Mouse (Mus musculus) lung, embryonic 16.5 days (tissue): ENCODE results near the gene Fam189a2. TPM values are rescaled to one million over a fixed set of nuclear protein-coding genes. Genes with fewer than 3 reads are reported as not detected.

ENCODE experiments used
- ATAC-seq: fragments of 200-750 bp; cut with Nextera tagmentation; 2 replicates; pipeline ENCODE4 v1.8.0; 2017; ENCODE audit warnings: low read depth, mild to moderate bottlenecking, moderate library complexity
- H3K27ac ChIP-seq: fragments of 300-500 bp; sonication (generic); 2 replicates; pipeline ENCODE4 v1.5.1; 2014; ENCODE audit warnings: mild to moderate bottlenecking, control low read depth, low read length
- H3K27me3 ChIP-seq: fragments of 300-500 bp; sonication (generic); 2 replicates; pipeline ENCODE4 v1.6.1; 2014; ENCODE audit warnings: low read depth, low read length, mixed read lengths; ENCODE audit not compliant: control insufficient read depth, insufficient read depth
- H3K36me3 ChIP-seq: fragments of 300-500 bp; sonication (generic); 2 replicates; pipeline ENCODE4 v1.6.1; 2014; ENCODE audit warnings: low read length; ENCODE audit not compliant: control insufficient read depth, insufficient read depth
- H3K4me1 ChIP-seq: fragments of 300-500 bp; sonication (generic); replicated peaks from 2 replicates; pipeline ENCODE4 v1.6.1; 2014; ENCODE audit warnings: low read length, mixed read lengths; ENCODE audit not compliant: control insufficient read depth, insufficient read depth
- H3K4me2 ChIP-seq: fragments of 300-500 bp; sonication (generic); 2 replicates; pipeline ENCODE4 v1.6.1; 2014; ENCODE audit warnings: low read depth, low read length, control low read depth
- H3K4me3 ChIP-seq: fragments of 300-500 bp; sonication (generic); 2 replicates; pipeline ENCODE4 v1.5.1; 2014; ENCODE audit warnings: mild to moderate bottlenecking, low read length, control low read depth
- H3K9ac ChIP-seq: fragments of 300-500 bp; sonication (generic); 2 replicates; pipeline ENCODE4 v1.6.1; 2014; ENCODE audit warnings: low read length, control low read depth
- H3K9me3 ChIP-seq: fragments of 300-500 bp; sonication (generic); 2 replicates; pipeline ENCODE4 v1.6.1; 2016; ENCODE audit warnings: low read length; ENCODE audit not compliant: control insufficient read depth
- WGBS: fragments of 180-500 bp; shearing (Covaris S2); extraction: QIAGEN DNeasy Blood & Tissue Kit; methylation state at CpG from one replicate; pipeline ENCODE4 v1.1.7; 2014; 5-methylcytosine and 5-hydroxymethylcytosine counted together
- polyA plus RNA-seq: library from polyadenylated mRNA; unstranded; fragments of >200 nt; fragmentation: Nextera tagmentation; extraction: Ambion mirVana; gene quantifications from 2 replicates; pipeline ENCODE4 v1.2.1, GENCODE M21; 2015

Fam189a2 gene
- polyA plus RNA-seq, 1 experiment from 2014 or later = 1.6 TPM

DNA sequence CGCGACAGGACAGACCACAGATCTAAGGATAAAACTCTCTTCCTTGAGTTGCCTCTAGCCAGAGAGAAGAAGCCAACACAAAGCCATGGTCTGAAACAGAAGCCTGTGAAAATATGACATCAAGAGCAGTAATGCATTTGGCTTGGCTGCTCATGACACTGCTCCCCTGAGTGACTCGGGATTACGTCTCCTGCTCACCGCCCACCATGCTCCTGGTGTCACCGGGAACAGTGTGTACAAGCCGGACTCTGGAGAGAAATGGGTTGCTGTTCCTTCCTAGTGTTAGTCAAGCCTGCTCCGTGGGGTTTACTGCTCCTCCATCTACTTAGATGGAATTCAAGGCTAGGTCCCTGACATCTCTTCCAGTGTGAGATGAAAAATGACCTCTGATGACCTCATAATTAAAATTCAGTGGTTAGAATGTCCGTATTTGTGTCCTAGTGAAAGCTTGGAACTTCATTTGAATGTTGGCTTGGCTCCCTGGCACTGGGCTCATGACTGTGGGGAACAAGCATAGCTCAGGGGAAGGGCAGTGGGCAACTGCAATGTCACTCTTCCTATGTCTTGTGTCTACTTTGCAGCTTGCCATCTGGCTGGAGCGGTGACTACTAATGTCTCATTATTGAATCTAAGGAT is 23.7 kb downstream of the Fam189a2 start:
- Histone ChIP-seq H3K9me3 (no peaks in the 10 kb centered on the region), H3K9ac (no peak overlapping the region), H3K4me2 (no peak overlapping the region), H3K4me1 (peaks cover 9% of the 10 kb centered on the region; the same call in 1 of the 2 replicates), H3K27ac (peak overlapping the region; percentile 63), H3K4me3 (no peak overlapping the region), H3K36me3 (no peaks in the 10 kb centered on the region), H3K27me3 (no peaks in the 10 kb centered on the region)
- ATAC-seq = no peak
- WGBS = 83% methylated on average over 10 of the region's 10 CpGs

DNA sequence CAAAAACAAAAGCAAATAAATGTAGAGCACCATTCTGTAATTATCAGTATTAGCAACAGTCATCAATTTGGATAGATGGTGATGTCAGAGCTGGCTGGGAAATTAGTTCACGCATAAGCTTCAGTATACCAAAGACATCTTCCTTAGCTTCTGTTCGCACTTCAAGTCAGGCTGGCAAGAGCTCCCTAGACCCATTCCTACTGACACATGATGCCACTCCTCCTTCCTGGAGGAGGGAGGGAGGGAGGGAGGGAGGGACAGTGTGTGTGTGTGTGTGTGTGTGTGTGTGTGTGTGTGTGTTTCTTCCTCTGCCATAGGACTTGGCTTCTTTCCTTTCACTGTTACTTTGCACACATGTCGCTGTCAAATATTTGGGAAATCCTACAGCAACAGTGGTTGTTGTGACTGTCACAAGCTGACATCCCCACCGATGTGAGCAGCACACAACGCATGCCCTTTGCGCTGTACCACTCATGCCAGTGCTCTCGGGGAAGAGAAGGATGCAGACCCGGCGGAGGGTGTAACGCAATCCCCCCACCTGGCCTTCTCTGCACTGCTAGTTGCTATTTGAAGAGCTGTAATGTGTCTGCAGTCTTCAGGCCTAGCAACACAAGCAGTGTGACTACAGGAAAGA is 34.9 kb downstream of the Fam189a2 start:
- no peak for ATAC-seq
- no peaks in the 10 kb centered on the region for H3K36me3 ChIP-seq
- no peaks in the 10 kb centered on the region for H3K27me3 ChIP-seq
- H3K9ac ChIP-seq = no peak overlapping the region
- 73% methylated on average over 10 of the region's 10 CpGs for WGBS
- no peaks in the 10 kb centered on the region; the same call in 1 of the 2 replicates for H3K4me1 ChIP-seq
- H3K4me3 ChIP-seq = no peak overlapping the region
- H3K9me3 ChIP-seq = no peaks in the 10 kb centered on the region
- no peak overlapping the region for H3K4me2 ChIP-seq
- no peak overlapping the region for H3K27ac ChIP-seq

DNA sequence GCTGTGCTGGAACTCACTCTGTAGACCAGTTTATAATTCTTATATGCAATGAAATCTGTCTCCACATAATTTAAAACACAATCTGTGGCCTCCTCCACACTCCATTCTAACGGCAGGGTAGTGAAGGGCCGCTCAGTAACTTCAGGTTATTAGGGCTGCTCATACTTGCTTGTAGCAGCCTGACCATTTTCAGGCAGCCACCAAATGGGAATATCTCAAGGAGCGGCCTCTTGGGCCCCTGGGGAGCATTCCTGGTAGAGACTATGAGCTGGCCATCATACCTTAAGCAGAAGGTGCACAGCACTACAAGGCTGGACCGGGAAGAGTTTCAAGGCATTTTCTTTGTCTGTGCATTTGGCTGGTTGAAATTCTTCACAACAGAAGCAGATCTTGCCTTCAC is 42.7 kb downstream of the Fam189a2 start:
- Histone ChIP-seq H3K4me3 (no peak overlapping the region), H3K9ac (no peak overlapping the region), H3K27me3 (no peaks in the 10 kb centered on the region), H3K4me2 (no peak overlapping the region), H3K27ac (no peak overlapping the region), H3K9me3 (no peaks in the 10 kb centered on the region), H3K4me1 (no peaks in the 10 kb centered on the region), H3K36me3 (no peaks in the 10 kb centered on the region)
- WGBS = 81% methylated on average over 4 of the region's 4 CpGs
- ATAC-seq = no peak

DNA sequence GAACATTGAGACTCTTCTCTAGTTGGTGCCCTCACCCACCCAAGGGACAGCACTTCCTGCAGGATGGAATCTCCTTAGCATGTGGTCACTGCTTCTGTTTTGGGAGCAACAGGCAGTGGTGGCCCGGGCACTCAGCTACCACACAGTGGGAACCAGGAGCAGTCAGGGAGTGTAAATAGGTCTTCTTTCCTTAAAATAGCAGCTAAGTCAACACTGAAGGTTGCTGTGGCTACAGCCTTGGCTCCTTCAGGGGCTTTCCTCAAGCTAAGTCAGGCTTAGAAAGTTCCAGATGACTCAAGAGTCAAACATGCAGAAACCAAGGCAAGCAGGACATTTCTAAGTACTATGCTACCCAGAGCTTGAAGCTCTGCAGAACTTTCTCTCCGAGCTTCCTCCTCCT is 43.5 kb downstream of the Fam189a2 start:
- Histone ChIP-seq H3K36me3 (no peaks in the 10 kb centered on the region), H3K27ac (no peak overlapping the region), H3K27me3 (no peaks in the 10 kb centered on the region), H3K9me3 (no peaks in the 10 kb centered on the region), H3K9ac (no peak overlapping the region), H3K4me1 (no peaks in the 10 kb centered on the region), H3K4me3 (no peak overlapping the region), H3K4me2 (no peak overlapping the region)
- no peak for ATAC-seq
- WGBS = 46% methylated on average over 2 of the region's 2 CpGs

DNA sequence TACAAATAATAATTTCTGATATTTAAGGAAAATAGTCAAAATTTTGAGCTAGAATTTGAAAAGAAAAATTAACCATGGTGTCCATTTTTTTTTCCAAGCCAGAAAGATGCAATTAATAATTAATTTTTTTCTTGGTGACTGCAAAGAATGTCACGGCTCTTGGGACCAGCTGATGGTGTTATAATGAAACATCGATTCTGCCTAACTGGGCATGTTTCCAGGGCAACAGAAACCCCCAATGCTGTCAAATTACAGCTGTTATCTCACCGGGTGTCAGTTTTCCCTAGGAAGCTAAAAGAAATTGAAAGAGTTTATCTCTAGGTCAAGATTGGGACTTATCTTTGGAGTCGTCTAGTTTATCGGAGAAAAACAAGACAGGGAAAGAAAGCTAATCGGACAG is 46.6 kb downstream of the Fam189a2 start:
- H3K36me3 ChIP-seq = no peaks in the 10 kb centered on the region
- WGBS = 28% methylated on average over 6 of the region's 6 CpGs

DNA sequence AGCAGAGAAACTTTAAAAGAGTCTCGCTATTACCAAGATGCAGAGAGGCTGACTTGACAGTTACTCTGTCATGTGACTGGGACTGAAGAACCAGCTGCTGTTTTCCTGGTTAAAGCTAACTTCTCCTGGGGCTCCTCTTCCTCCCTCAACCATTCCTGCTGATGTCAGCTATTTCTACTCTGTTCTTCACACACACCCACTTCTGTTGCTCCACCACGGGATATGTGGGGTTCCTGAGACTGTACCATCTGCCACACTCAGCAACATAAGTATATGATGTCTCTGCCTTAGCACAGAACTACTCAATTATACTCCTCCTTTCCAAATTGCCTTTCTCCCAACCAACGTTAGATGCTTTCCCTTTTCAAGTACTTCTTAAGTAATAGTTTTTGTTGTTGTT is 50.2 kb downstream of the Fam189a2 start:
- no peak overlapping the region for H3K9ac ChIP-seq
- no peak overlapping the region for H3K27ac ChIP-seq
- no peak overlapping the region for H3K4me2 ChIP-seq
- no peak for ATAC-seq
- 55% methylated on average over 3 of the region's 3 CpGs for WGBS
- no peaks in the 10 kb centered on the region for H3K9me3 ChIP-seq
- no peaks in the 10 kb centered on the region for H3K27me3 ChIP-seq
- no peaks in the 10 kb centered on the region for H3K4me1 ChIP-seq
- H3K36me3 ChIP-seq = no peaks in the 10 kb centered on the region
- H3K4me3 ChIP-seq = no peak overlapping the region

More for the DNA sequence above, 46.6 kb downstream of the Fam189a2 start:
- Histone ChIP-seq H3K4me2 (no peak overlapping the region), H3K4me1 (no peaks in the 10 kb centered on the region), H3K9me3 (no peaks in the 10 kb centered on the region), H3K4me3 (no peak overlapping the region), H3K27ac (no peak overlapping the region), H3K27me3 (no peaks in the 10 kb centered on the region), H3K9ac (no peak overlapping the region)
- ATAC-seq = no peak

DNA sequence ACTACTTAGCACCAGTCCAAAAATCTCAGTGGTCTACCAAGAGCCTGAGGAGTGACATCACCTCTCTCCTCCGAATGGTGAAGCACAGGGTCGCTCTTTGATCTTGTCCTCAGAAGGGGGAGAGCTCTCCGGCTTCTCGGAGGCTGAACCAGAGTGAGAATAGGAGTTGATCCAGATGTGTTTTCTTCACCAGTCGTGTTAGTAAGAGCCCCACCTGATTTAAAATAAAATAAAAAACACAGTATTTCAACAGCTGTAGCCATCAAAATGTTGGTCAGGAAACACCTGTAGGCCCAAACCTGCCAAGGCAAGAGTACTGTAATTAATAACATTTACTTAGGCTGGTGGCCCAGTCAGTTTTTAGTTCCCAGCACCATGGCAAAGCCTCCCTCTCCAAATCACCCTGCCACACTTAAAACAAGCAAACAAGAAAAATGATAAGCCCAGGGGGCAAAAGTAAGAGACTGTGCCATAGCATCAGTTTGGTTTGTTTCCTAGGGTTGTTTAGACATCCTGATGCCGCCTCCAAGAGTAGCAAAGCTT is 52.8 kb downstream of the Fam189a2 start:
- H3K9ac ChIP-seq = no peak overlapping the region
- no peak overlapping the region for H3K4me3 ChIP-seq
- H3K9me3 ChIP-seq = no peaks in the 10 kb centered on the region
- no peak overlapping the region for H3K27ac ChIP-seq
- H3K27me3 ChIP-seq = no peaks in the 10 kb centered on the region
- 56% methylated on average over 6 of the region's 6 CpGs for WGBS
- ATAC-seq = no peak
- H3K4me2 ChIP-seq = no peak overlapping the region
- peaks cover 7% of the 10 kb centered on the region for H3K4me1 ChIP-seq
- 0 out of 2 replicates have a peak, but pooled peaks cover 3% of the 10 kb centered on the region for H3K36me3 ChIP-seq

DNA sequence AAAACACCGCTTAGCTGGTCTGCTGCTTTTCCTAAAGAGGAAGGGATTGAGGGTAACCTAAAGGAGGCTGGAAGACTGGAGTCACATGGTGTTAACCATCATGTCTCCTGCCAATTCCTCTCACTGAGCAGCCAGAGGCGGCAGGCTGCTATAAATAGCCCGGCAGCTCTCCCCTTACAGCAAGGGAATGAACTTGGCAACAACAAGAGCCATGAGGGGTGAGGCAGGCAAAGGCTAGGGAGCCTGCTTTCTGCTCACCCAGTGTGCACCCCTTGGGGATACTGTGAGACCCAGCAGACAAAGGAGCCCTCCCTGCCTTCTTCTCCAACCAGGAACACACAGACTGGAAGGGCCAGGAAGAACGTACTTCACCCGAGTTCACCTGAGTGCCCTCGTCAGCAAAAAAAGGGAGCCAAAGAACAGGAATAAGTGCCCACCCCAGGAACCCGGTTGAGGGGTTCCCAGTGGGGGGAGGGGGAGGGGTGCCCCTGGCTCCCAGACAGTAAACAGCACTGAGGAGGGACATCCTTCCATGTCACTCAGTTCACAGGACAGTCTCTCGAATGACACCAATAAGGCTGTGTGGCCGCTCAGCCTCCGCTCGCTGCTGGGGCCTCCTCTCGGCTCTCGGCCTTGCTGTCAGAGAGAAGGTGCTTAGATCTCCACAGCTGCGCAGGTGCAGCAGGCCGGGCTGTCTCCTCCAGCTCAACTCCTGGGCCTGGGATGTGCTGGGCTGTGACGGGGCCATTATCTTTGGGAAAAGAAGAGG is 57.8 kb downstream of the Fam189a2 start:
- no peaks in the 10 kb centered on the region for H3K9me3 ChIP-seq
- peaks cover 15% of the 10 kb centered on the region for H3K4me1 ChIP-seq
- no peaks in the 10 kb centered on the region for H3K27me3 ChIP-seq
- no peak overlapping the region for H3K4me3 ChIP-seq
- H3K36me3 ChIP-seq = 0 out of 2 replicates have a peak, but pooled peaks cover 3% of the 10 kb centered on the region
- peak; percentile 91 for ATAC-seq
- 54% methylated on average over 16 of the region's 16 CpGs for WGBS
- no peak overlapping the region for H3K4me2 ChIP-seq
- peak overlapping the region; percentile 64 for H3K27ac ChIP-seq
- H3K9ac ChIP-seq = no peak overlapping the region

DNA sequence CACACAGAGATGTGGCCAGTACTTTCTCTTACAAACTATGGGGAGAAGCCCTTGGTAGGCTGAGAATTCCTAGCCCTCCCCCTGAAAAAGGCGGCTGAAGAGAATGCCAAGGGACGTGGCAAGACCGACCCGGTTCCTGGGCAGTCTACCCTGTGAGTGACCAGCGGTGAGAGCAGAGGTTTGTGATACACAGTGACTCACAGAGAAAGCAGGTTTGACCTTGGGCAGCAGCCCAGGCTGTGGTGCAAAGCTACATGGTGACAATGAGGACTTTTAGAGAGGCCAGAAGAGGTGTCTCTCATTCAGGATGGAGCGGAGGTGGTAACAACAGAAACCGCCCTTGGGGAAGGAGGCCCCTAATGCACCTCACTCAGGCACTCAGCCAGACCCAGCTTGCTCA is 59.4 kb downstream of the Fam189a2 start:
- Histone ChIP-seq H3K4me2 (no peak overlapping the region), H3K27ac (no peak overlapping the region), H3K9ac (no peak overlapping the region), H3K9me3 (no peaks in the 10 kb centered on the region), H3K4me3 (no peak overlapping the region), H3K4me1 (peaks cover 28% of the 10 kb centered on the region), H3K27me3 (no peaks in the 10 kb centered on the region), H3K36me3 (0 out of 2 replicates have a peak, but pooled peaks cover 3% of the 10 kb centered on the region)
- ATAC-seq = no peak
- WGBS = 92% methylated on average over 7 of the region's 7 CpGs
